In genomic region chr11:72082601-72083000, GRCm38 (mm10) we compare ENCODE assay signal across 22 mouse cellular contexts. TPM values are rescaled to one million over a fixed set of nuclear protein-coding genes. Genes with fewer than 3 reads are reported as not detected.
DNase-seq lines count a peak whose midpoint lies in the region; ATAC-seq and TF ChIP-seq lines count a peak whose summit lies in the region.
"Had no signal": no experiment of that assay in that cellular context is flagged by ENCODE, and none has a peak within 500 bp of the region (broad histone marks: within the 10 kb centered on the region; RNA-seq: fewer than 3 reads in every experiment).

No protein-coding gene starts in this region.

- no peak overlapping the region for H3K4me2 ChIP-seq in liver, embryonic 12.5 days
- no peak overlapping the region for H3K4me2 ChIP-seq in lung, postnatal 0 days (replicated peaks; ENCODE audit: low read depth, low read length)
- no peak overlapping the region for H3K4me2 ChIP-seq in heart, embryonic 11.5 days
- H3K4me2 ChIP-seq: embryonic facial prominence, embryonic 12.5 days; forebrain, embryonic 15.5 days; hindbrain, embryonic 12.5 days had no signal

- TF ChIP-seq EP300 in lung, postnatal 0 days (IDR thresholded peaks at IDR 0.05) = no peak

- no peak overlapping the region for H3K27ac ChIP-seq in liver, embryonic 12.5 days
- H3K27ac ChIP-seq in lung, postnatal 0 days (ENCODE audit: low read length) = no peak overlapping the region
- H3K27ac ChIP-seq in heart, embryonic 11.5 days (ENCODE audit: low read depth, low read length) = no peak overlapping the region
- H3K27ac ChIP-seq: embryonic facial prominence, embryonic 12.5 days; forebrain, embryonic 15.5 days; hindbrain, embryonic 12.5 days had no signal

- no peak overlapping the region for H3K4me3 ChIP-seq in liver, embryonic 12.5 days
- no peak overlapping the region for H3K4me3 ChIP-seq in lung, postnatal 0 days (ENCODE audit: low read depth, low read length)
- no peak overlapping the region for H3K4me3 ChIP-seq in heart, embryonic 11.5 days (ENCODE audit: low read depth, low read length)
- H3K4me3 ChIP-seq: embryonic facial prominence, embryonic 12.5 days; forebrain, embryonic 15.5 days; hindbrain, embryonic 12.5 days had no signal

- peaks cover 4% of the 10 kb centered on the region; the same call in 1 of the 2 replicates for H3K4me1 ChIP-seq in liver, embryonic 12.5 days
- no peaks in the 10 kb centered on the region for H3K4me1 ChIP-seq in lung, postnatal 0 days (ENCODE audit: insufficient read depth, low read depth, low read length)
- peaks cover 4% of the 10 kb centered on the region for H3K4me1 ChIP-seq in heart, embryonic 11.5 days (ENCODE audit: control insufficient read depth, insufficient read depth, low read length)

- peak; percentile 14 for DNase-seq in liver
- DNase-seq in lung, postnatal 0 days (ENCODE audit: low spot score) = no peak
- DNase-seq in lung, postnatal 4 days = no peak
- DNase-seq in lung, postnatal 36 days = peak; percentile 58
- DNase-seq in cerebellum, adult 11 months = no peak
- DNase-seq: adrenal gland, postnatal 14 days; B cell, adult 2 months; cerebellum, adult 11-12 months; cerebellum, adult 9-10 months; cerebellum, postnatal 25 days; gastrocnemius, postnatal 36 days; heart, adult 11 months; heart, postnatal 10 days; heart, postnatal 4 days had no signal

- H3K9me3 ChIP-seq in liver, embryonic 12.5 days (replicated peaks) = no peaks in the 10 kb centered on the region
- no peaks in the 10 kb centered on the region for H3K9me3 ChIP-seq in lung, postnatal 0 days (ENCODE audit: low read length)
- no peaks in the 10 kb centered on the region for H3K9me3 ChIP-seq in heart, embryonic 11.5 days (replicated peaks; ENCODE audit: control insufficient read depth, low read length)
- H3K9me3 ChIP-seq: embryonic facial prominence, embryonic 12.5 days; forebrain, embryonic 15.5 days; hindbrain, embryonic 12.5 days had no signal

- ATAC-seq in liver, embryonic 12.5 days = no peak; the same call in 1 of the 2 replicates
- ATAC-seq in lung, postnatal 0 days = peak; percentile 47; the same call in 1 of the 2 replicates
- no peak for ATAC-seq in heart, embryonic 11.5 days (replicated peaks; ENCODE audit: insufficient number of reproducible peaks, low FRiP score, low TSS enrichment)
- ATAC-seq: CD4-positive, CD25-positive, alpha-beta regulatory T cell, adult 4 months; forebrain, embryonic 15.5 days; hindbrain, embryonic 16.5 days had no signal

- 0 out of 2 replicates have a peak, but pooled peaks cover 4% of the 10 kb centered on the region for H3K27me3 ChIP-seq in liver, embryonic 12.5 days (replicated peaks)
- no peaks in the 10 kb centered on the region for H3K27me3 ChIP-seq in lung, postnatal 0 days (replicated peaks; ENCODE audit: insufficient read depth, low read length)
- no peaks in the 10 kb centered on the region for H3K27me3 ChIP-seq in heart, embryonic 11.5 days (ENCODE audit: control insufficient read depth, insufficient read depth, low read length)
- H3K27me3 ChIP-seq: embryonic facial prominence, embryonic 12.5 days; forebrain, embryonic 15.5 days; hindbrain, embryonic 12.5 days had no signal

- TF ChIP-seq CTCF in lung, postnatal 0 days (IDR thresholded peaks at IDR 0.05) = no peak

- no peaks in the 10 kb centered on the region for H3K36me3 ChIP-seq in liver, embryonic 12.5 days
- no peaks in the 10 kb centered on the region for H3K36me3 ChIP-seq in lung, postnatal 0 days (ENCODE audit: insufficient read depth, low read length)
- no peaks in the 10 kb centered on the region for H3K36me3 ChIP-seq in heart, embryonic 11.5 days (ENCODE audit: control insufficient read depth, insufficient read depth, low read length)
- H3K36me3 ChIP-seq: embryonic facial prominence, embryonic 12.5 days; forebrain, embryonic 15.5 days; G1E; hindbrain, embryonic 12.5 days had no signal

- H3K9ac ChIP-seq in liver, embryonic 12.5 days = no peak overlapping the region
- no peak overlapping the region for H3K9ac ChIP-seq in lung, postnatal 0 days (replicated peaks; ENCODE audit: low read depth)
- no peak overlapping the region for H3K9ac ChIP-seq in heart, embryonic 11.5 days (ENCODE audit: low read depth, low read length)
- H3K9ac ChIP-seq: embryonic facial prominence, embryonic 12.5 days; forebrain, embryonic 15.5 days; hindbrain, embryonic 12.5 days had no signal

- WGBS in liver, embryonic 12.5 days (ENCODE audit: insufficient replicate concordance) = 74% methylated on average over 4 of the region's 4 CpGs
- 79% methylated on average over 4 of the region's 4 CpGs for WGBS in lung, postnatal 0 days
- WGBS in heart, embryonic 11.5 days (ENCODE audit: insufficient replicate concordance) = 86% methylated on average over 4 of the region's 4 CpGs

RNA-seq across cellular contexts. Expression of gene Pimreg, which starts 40.8 kb away (rescaled TPM):
- 43.2 and 44.2 TPM in 2 replicates for polyA plus RNA-seq in liver, embryonic 12.5 days (2016; fragmentation: Nextera tagmentation; extraction: Ambion mirVana)
- 6.1 and 7.3 TPM in 2 replicates for polyA plus RNA-seq in lung, postnatal 0 days (2015; fragmentation: Nextera tagmentation; extraction: Ambion mirVana)
- 98.2 and 99.0 TPM in 2 replicates for polyA plus RNA-seq in heart, embryonic 11.5 days (2014; fragmentation: Nextera tagmentation; extraction: Ambion mirVana)
- polyA plus RNA-seq: G1E had no signal

RNA-seq across cellular contexts. Expression of gene Aipl1, which starts 45.3 kb away (rescaled TPM):
- polyA plus RNA-seq in liver, embryonic 12.5 days (2016; fragmentation: Nextera tagmentation; extraction: Ambion mirVana) = 0.13 and 0.19 TPM in 2 replicates
- polyA plus RNA-seq in lung, postnatal 0 days (2015; fragmentation: Nextera tagmentation; extraction: Ambion mirVana) = 0.27 and 0.30 TPM in 2 replicates
- polyA plus RNA-seq in heart, embryonic 11.5 days (2014; fragmentation: Nextera tagmentation; extraction: Ambion mirVana) = 0.34 and 0.52 TPM in 2 replicates
- polyA plus RNA-seq: CD4-positive, CD25-positive, alpha-beta regulatory T cell, adult 4 months; G1E had no signal

RNA-seq across cellular contexts. Expression of gene Pitpnm3, which starts 53.0 kb away (rescaled TPM):
- polyA plus RNA-seq in liver, embryonic 12.5 days (2016; fragmentation: Nextera tagmentation; extraction: Ambion mirVana) = 0.18 and 0.19 TPM in 2 replicates
- polyA plus RNA-seq in lung, postnatal 0 days (2015; fragmentation: Nextera tagmentation; extraction: Ambion mirVana) = 8.3 and 8.5 TPM in 2 replicates
- 0.07 and 0.14 TPM in 2 replicates for polyA plus RNA-seq in heart, embryonic 11.5 days (2014; fragmentation: Nextera tagmentation; extraction: Ambion mirVana)

Comparison
In these comparisons a context has a peak if more than half of its experiments do, and no peak if none do; other contexts are left out.
1. DNase-seq: peak in liver (single experiment) and lung, postnatal 36 days (single experiment); none in lung, postnatal 0 days (single experiment), lung, postnatal 4 days (0 of 2) and cerebellum, adult 11 months (single experiment).